Mouse (Mus musculus) small intestine, adult 2 months (tissue): ENCODE measurements at regions not wholly inside any gene's neighbourhood (a gene's known extent, or its start where the extent isn't known, plus 50 kb on each side); places are given as distances from the start of the nearest gene placed in this dataset.

Experiments
- H3K27ac ChIP-seq: fragments of 200-500 bp; 2 replicates; pipeline ENCODE4 v1.5.1; 2012; ENCODE audit warnings: low read depth, low read length, control low read depth, inconsistent platforms; ENCODE audit not compliant: insufficient read depth
- H3K27me3 ChIP-seq: fragments of 200-500 bp; 2 replicates; pipeline ENCODE4 v1.6.1; 2012; ENCODE audit warnings: mild to moderate bottlenecking, moderate library complexity, low read length, inconsistent platforms; ENCODE audit not compliant: control insufficient read depth, insufficient read depth
- H3K36me3 ChIP-seq: fragments of 200-500 bp; 2 replicates; pipeline ENCODE4 v1.6.1; 2012; ENCODE audit warnings: mild to moderate bottlenecking, low read length, control low read depth, inconsistent platforms; ENCODE audit not compliant: control insufficient read depth, insufficient read depth
- H3K4me1 ChIP-seq: fragments of 200-500 bp; 2 replicates; pipeline ENCODE4 v1.6.1; 2012; ENCODE audit warnings: low read length, inconsistent platforms, mixed read lengths; ENCODE audit not compliant: control insufficient read depth, insufficient read depth, insufficient read length
- H3K4me3 ChIP-seq: fragments of 200-500 bp; 2 replicates; pipeline ENCODE4 v1.5.1; 2012; ENCODE audit warnings: low read depth, mild to moderate bottlenecking, control low read depth, inconsistent platforms, low read length, moderate library complexity
- CTCF ChIP-seq: fragments of 200-500 bp; IDR thresholded peaks from 2 replicates; pipeline ENCODE4 v1.5.1; 2012; ENCODE audit warnings: low read depth, mild to moderate bottlenecking, control low read depth, inconsistent platforms, low read length, moderate library complexity, mixed read lengths; ENCODE audit not compliant: insufficient replicate concordance, insufficient read length; ENCODE audit errors: extremely low read depth
- POLR2A ChIP-seq: fragments of 200-500 bp; IDR thresholded peaks from 2 replicates; pipeline ENCODE4 v1.6.1; 2012; ENCODE audit warnings: low read depth, mild to moderate bottlenecking, control low read depth, inconsistent platforms, low read length, moderate library complexity
- WGBS: fragments of 180-500 bp; shearing (Covaris S2); methylation state at CpG from one replicate; pipeline ENCODE4 v1.1.7; 2018; 5-methylcytosine and 5-hydroxymethylcytosine counted together

GRCm38 (mm10) chr10:24493392-24493791 is 101.8 kb upstream of the Ccn2 start:
- Histone ChIP-seq H3K4me3 (no peak overlapping the region), H3K36me3 (no peaks in the 10 kb centered on the region), H3K27me3 (no peaks in the 10 kb centered on the region), H3K27ac (no peak overlapping the region), H3K4me1 (0 out of 2 replicates have a peak, but pooled peaks cover 3% of the 10 kb centered on the region)
- TF ChIP-seq POLR2A (no peak), CTCF (no peak)
- 20% methylated on average over 4 of the region's 4 CpGs for WGBS

- H3K27me3 ChIP-seq, result no peaks in the 10 kb centered on the region
- TF ChIP-seq CTCF (no peak), POLR2A (no peak)
- H3K36me3 ChIP-seq, result no peaks in the 10 kb centered on the region
- 6% methylated on average over 6 of the region's 6 CpGs for WGBS
- H3K4me3 ChIP-seq, result no peak overlapping the region
- no peak overlapping the region for H3K27ac ChIP-seq
- H3K4me1 ChIP-seq, result 0 out of 2 replicates have a peak, but pooled peaks cover 3% of the 10 kb centered on the region
Measured at GRCm38 (mm10) chr10:24493936-24494335, 101.3 kb upstream of the Ccn2 start.

GRCm38 (mm10) chr10:24519795-24520512 is 75.3 kb upstream of the Ccn2 start:
- Histone ChIP-seq H3K27me3 (no peaks in the 10 kb centered on the region), H3K36me3 (no peaks in the 10 kb centered on the region), H3K27ac (no peak overlapping the region), H3K4me1 (no peaks in the 10 kb centered on the region), H3K4me3 (no peak overlapping the region)
- 84% methylated on average over 11 of the region's 11 CpGs for WGBS
- TF ChIP-seq CTCF, result no peak
- no peak for TF ChIP-seq POLR2A

GRCm38 (mm10) chr10:24520515-24520914 is 74.7 kb upstream of the Ccn2 start:
- H3K27me3 ChIP-seq, result no peaks in the 10 kb centered on the region
- H3K4me3 ChIP-seq, result no peak overlapping the region

GRCm38 (mm10) chr10:24532776-24533175 is 62.5 kb upstream of the Ccn2 start:
- 44% methylated on average over 2 of the region's 2 CpGs for WGBS
- H3K27me3 ChIP-seq, result no peaks in the 10 kb centered on the region
- H3K36me3 ChIP-seq, result no peaks in the 10 kb centered on the region
- H3K4me1 ChIP-seq, result no peaks in the 10 kb centered on the region
- no peak overlapping the region for H3K4me3 ChIP-seq
- H3K27ac ChIP-seq, result no peak overlapping the region
- TF ChIP-seq POLR2A, result no peak
- TF ChIP-seq CTCF, result no peak

More at GRCm38 (mm10) chr10:24520515-24520914, 74.7 kb upstream of the Ccn2 start:
- Histone ChIP-seq H3K36me3 (no peaks in the 10 kb centered on the region), H3K27ac (no peak overlapping the region), H3K4me1 (no peaks in the 10 kb centered on the region)
- 45% methylated on average over 3 of the region's 3 CpGs for WGBS
- TF ChIP-seq POLR2A, result no peak
- no peak for TF ChIP-seq CTCF

- TF ChIP-seq POLR2A (no peak), CTCF (no peak)
- Histone ChIP-seq H3K36me3 (no peaks in the 10 kb centered on the region), H3K4me1 (no peaks in the 10 kb centered on the region), H3K27ac (no peak overlapping the region), H3K27me3 (no peaks in the 10 kb centered on the region), H3K4me3 (no peak overlapping the region)
- 86% methylated on average over 11 of the region's 11 CpGs for WGBS
Measured at GRCm38 (mm10) chr10:24534901-24535300, 60.3 kb upstream of the Ccn2 start.

GRCm38 (mm10) chr10:24535461-24535860 is 59.8 kb upstream of the Ccn2 start:
- WGBS, result 84% methylated on average over 6 of the region's 6 CpGs
- no peak overlapping the region for H3K4me3 ChIP-seq
- no peaks in the 10 kb centered on the region for H3K4me1 ChIP-seq
- TF ChIP-seq POLR2A (no peak), CTCF (no peak)
- no peak overlapping the region for H3K27ac ChIP-seq
- no peaks in the 10 kb centered on the region for H3K27me3 ChIP-seq
- no peaks in the 10 kb centered on the region for H3K36me3 ChIP-seq

GRCm38 (mm10) chr10:24541990-24542389 is 53.3 kb upstream of the Ccn2 start:
- H3K36me3 ChIP-seq, result no peaks in the 10 kb centered on the region
- no peak overlapping the region for H3K27ac ChIP-seq
- no peaks in the 10 kb centered on the region for H3K27me3 ChIP-seq
- no peaks in the 10 kb centered on the region for H3K4me1 ChIP-seq
- no peak for TF ChIP-seq CTCF
- TF ChIP-seq POLR2A, result no peak
- WGBS, result 72% methylated on average over 4 of the region's 4 CpGs
- no peak overlapping the region for H3K4me3 ChIP-seq
